Mouse (Mus musculus) left cerebral cortex, adult 18-20 months (tissue): ENCODE results near the gene Robo2. TPM values are rescaled to one million over a fixed set of nuclear protein-coding genes. Genes with fewer than 3 reads are reported as not detected.
"Not testable (repeated sequence)": the region's sequence is repeated elsewhere in the genome, so short reads cannot be mapped to it uniquely, and the experiment has no call there.

Experiments used
- DNase-seq, 2 experiments: peaks; one replicate each; pipeline ENCODE4 v3.0.0; 2021 to 2022; ENCODE audit warnings: low spot score in 2 of 2, mixed read lengths in 1 of 2
- total RNA-seq, 2 experiments: library from RNA; stranded (reverse); gene quantifications; 2 replicates each; pipeline ENCODE4 v1.2.3; 2021

Gene Robo2
- total RNA-seq, 2 experiments from 2014 or later: 130 to 136 TPM

- no peak for DNase-seq
Observed at GRCm38 (mm10) chr16:74216879-74217415, 194.7 kb downstream of the Robo2 start.

GRCm38 (mm10) chr16:74215791-74216190 lies 195.8 kb downstream of the Robo2 start:
- DNase-seq: no peak

GRCm38 (mm10) chr16:74200705-74201104 lies 210.9 kb downstream of the Robo2 start:
- DNase-seq: no peak

- DNase-seq: no peak
Observed at GRCm38 (mm10) chr16:74200024-74200703, 211.5 kb downstream of the Robo2 start.

- DNase-seq: no peak
Observed at GRCm38 (mm10) chr16:74192979-74193554, 218.6 kb downstream of the Robo2 start.

- DNase-seq: no peak
Observed at GRCm38 (mm10) chr16:74191621-74192020, 220.0 kb downstream of the Robo2 start.

- DNase-seq: no peak
Observed at GRCm38 (mm10) chr16:74182509-74183113, 229.0 kb downstream of the Robo2 start.

- DNase-seq: no peak
Observed at GRCm38 (mm10) chr16:74172673-74173072, 239.0 kb downstream of the Robo2 start.

- DNase-seq: no peak
Observed at GRCm38 (mm10) chr16:74169642-74170041, 242.0 kb downstream of the Robo2 start.

- DNase-seq: no peak
Observed at GRCm38 (mm10) chr16:74169121-74169520, 242.5 kb downstream of the Robo2 start.

- no peak for DNase-seq
Observed at GRCm38 (mm10) chr16:74167832-74168231, 243.8 kb downstream of the Robo2 start.

- DNase-seq: no peak
Observed at GRCm38 (mm10) chr16:74162041-74162440, 249.6 kb downstream of the Robo2 start.

- no peak for DNase-seq
Observed at GRCm38 (mm10) chr16:74159189-74159588, 252.4 kb downstream of the Robo2 start.

- DNase-seq: no peak
Observed at GRCm38 (mm10) chr16:74136181-74136580, 275.4 kb downstream of the Robo2 start.

- no peak for DNase-seq
Observed at GRCm38 (mm10) chr16:74132833-74133232, 278.8 kb downstream of the Robo2 start.

GRCm38 (mm10) chr16:74131370-74131769 lies 280.3 kb downstream of the Robo2 start:
- no peak for DNase-seq

- DNase-seq: no peak
Observed at GRCm38 (mm10) chr16:74128443-74128983, 283.1 kb downstream of the Robo2 start.

- no peak for DNase-seq
Observed at GRCm38 (mm10) chr16:74113155-74113554, 298.5 kb downstream of the Robo2 start.

- no peak for DNase-seq
Observed at GRCm38 (mm10) chr16:74111101-74111500, 300.5 kb downstream of the Robo2 start.

- DNase-seq: not testable (repeated sequence)
Observed at GRCm38 (mm10) chr16:74104449-74104848, 307.2 kb downstream of the Robo2 start.

GRCm38 (mm10) chr16:74092997-74093801 lies 318.4 kb downstream of the Robo2 start:
- no peak for DNase-seq
